Mouse (Mus musculus) layer of hippocampus, postnatal 36 days (tissue): ENCODE data around the gene Trpc5. TPM values are rescaled to one million over a fixed set of nuclear protein-coding genes. Genes with fewer than 3 reads are reported as not detected.

Source experiments
- DNase-seq, 2 experiments: peaks; one replicate each; pipeline ENCODE4 v3.0.0; 2022
- total RNA-seq, 2 experiments: library from RNA; stranded (reverse); gene quantifications; 2 replicates each; pipeline ENCODE4 v1.2.3; 2021

The Trpc5 gene
- total RNA-seq, 2 experiments from 2014 or later: 33.1 to 35.7 TPM

DNA sequence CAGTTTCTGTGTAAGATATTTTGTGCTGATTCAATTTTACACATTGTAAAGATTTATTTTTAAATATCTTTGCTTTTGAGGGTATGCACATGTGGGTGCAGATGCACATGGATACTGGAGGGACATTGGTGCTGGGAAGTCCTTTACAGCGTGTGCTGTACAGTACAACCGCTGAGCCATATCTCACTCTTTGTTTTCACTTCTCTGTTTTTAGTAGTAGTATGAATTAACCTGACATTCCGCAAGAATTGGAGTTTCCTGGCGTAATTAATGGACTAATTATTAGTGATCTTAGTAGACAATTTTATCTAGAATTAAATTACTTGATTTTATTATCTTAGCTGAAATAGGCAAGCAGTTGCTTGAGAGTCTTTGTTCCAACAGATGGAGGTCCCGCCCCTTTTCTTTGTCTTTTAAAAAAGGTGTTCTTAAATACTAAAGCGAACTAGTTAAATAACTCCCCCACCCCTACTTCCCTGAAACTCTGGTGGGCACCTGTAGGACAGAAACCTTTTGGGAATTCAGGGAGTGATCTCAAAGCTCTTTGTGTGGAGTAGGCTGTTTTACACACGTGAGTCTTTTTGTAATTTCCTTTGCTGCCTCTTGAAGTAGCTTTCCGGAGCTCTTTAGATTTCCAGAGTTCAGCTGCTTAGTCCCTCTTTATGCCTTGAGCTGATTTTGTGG is 352.5 kb downstream of the Trpc5 start:
- DNase-seq: no peak

Other genes with a start within 250 kb of the Trpc5 start
- gene Trpc5os, start 231.6 kb downstream of the Trpc5 start, total RNA-seq: not detected
- 1 to 10 TPM; 2.5 to 3.4 TPM for gene Rtl4, start 727 bp upstream of the Trpc5 start, total RNA-seq